Mouse (Mus musculus): ENCODE measurements at regions not wholly inside any gene's neighbourhood (a gene's known extent, or its start where the extent isn't known, plus 50 kb on each side); places are given as distances from the start of the nearest gene placed in this dataset. TPM values are rescaled to one million over a fixed set of nuclear protein-coding genes. Genes with fewer than 3 reads are reported as not detected.

- H3K9ac ChIP-seq (replicated peaks): no peak overlapping the region
- no peak overlapping the region for H3K4me2 ChIP-seq (replicated peaks)
- ATAC-seq (replicated peaks): no peak
- H3K9me3 ChIP-seq: no peaks in the 10 kb centered on the region
- no peaks in the 10 kb centered on the region for H3K36me3 ChIP-seq
- H3K4me1 ChIP-seq: no peaks in the 10 kb centered on the region
- H3K4me3 ChIP-seq: no peak overlapping the region
- WGBS: 89% methylated on average over 4 of the region's 4 CpGs
- no peaks in the 10 kb centered on the region for H3K27me3 ChIP-seq
- no peak overlapping the region for H3K27ac ChIP-seq (replicated peaks)
These were observed 1126.2 kb upstream of the A1bg start for GRCm38 (mm10) chr15:62048981-62049380.

- ATAC-seq (replicated peaks): no peak
- Histone ChIP-seq H3K27me3 (no peaks in the 10 kb centered on the region), H3K9me3 (no peaks in the 10 kb centered on the region), H3K27ac (replicated peaks) (no peak overlapping the region), H3K9ac (replicated peaks) (no peak overlapping the region), H3K4me3 (no peak overlapping the region), H3K4me1 (no peaks in the 10 kb centered on the region), H3K36me3 (no peaks in the 10 kb centered on the region), H3K4me2 (replicated peaks) (no peak overlapping the region)
- 87% methylated on average over 3 of the region's 3 CpGs for WGBS
These were observed 1123.5 kb upstream of the A1bg start for GRCm38 (mm10) chr15:62046276-62046675.

GRCm38 (mm10) chr15:62044654-62045335 lies 1122.0 kb upstream of the A1bg start:
- no peaks in the 10 kb centered on the region for H3K36me3 ChIP-seq
- H3K4me2 ChIP-seq (replicated peaks): no peak overlapping the region
- H3K27ac ChIP-seq (replicated peaks): no peak overlapping the region
- no peaks in the 10 kb centered on the region for H3K4me1 ChIP-seq
- no peak overlapping the region for H3K4me3 ChIP-seq
- H3K9ac ChIP-seq (replicated peaks): no peak overlapping the region
- H3K27me3 ChIP-seq: no peaks in the 10 kb centered on the region
- WGBS: 93% methylated on average over 7 of the region's 7 CpGs
- no peaks in the 10 kb centered on the region for H3K9me3 ChIP-seq
- ATAC-seq (replicated peaks): no peak

- 79% methylated on average over 20 of the region's 20 CpGs for WGBS
- no peak overlapping the region for H3K4me3 ChIP-seq
- H3K27ac ChIP-seq (replicated peaks): no peak overlapping the region
- no peaks in the 10 kb centered on the region for H3K27me3 ChIP-seq
- no peaks in the 10 kb centered on the region for H3K9me3 ChIP-seq
- H3K4me1 ChIP-seq: no peaks in the 10 kb centered on the region
- no peak overlapping the region for H3K4me2 ChIP-seq (replicated peaks)
- no peak; the same call in 1 of the 2 replicates for ATAC-seq (replicated peaks)
- H3K36me3 ChIP-seq: no peaks in the 10 kb centered on the region
- H3K9ac ChIP-seq (replicated peaks): no peak overlapping the region
These were observed 1121.0 kb upstream of the A1bg start for GRCm38 (mm10) chr15:62043617-62044392.

GRCm38 (mm10) chr15:62042924-62043504 lies 1120.2 kb upstream of the A1bg start:
- no peak overlapping the region for H3K4me2 ChIP-seq (replicated peaks)
- no peaks in the 10 kb centered on the region for H3K36me3 ChIP-seq
- no peak overlapping the region for H3K4me3 ChIP-seq
- peaks cover 5% of the 10 kb centered on the region; the same call in 1 of the 2 replicates for H3K4me1 ChIP-seq
- ATAC-seq (replicated peaks): no peak
- H3K9ac ChIP-seq (replicated peaks): no peak overlapping the region
- H3K9me3 ChIP-seq: no peaks in the 10 kb centered on the region
- 91% methylated on average over 6 of the region's 6 CpGs for WGBS
- H3K27me3 ChIP-seq: no peaks in the 10 kb centered on the region
- no peak overlapping the region for H3K27ac ChIP-seq (replicated peaks)

Small RNA genes lying in the stretch of these regions (microRNA-seq; reads per million reads assigned to microRNA genes)
- not detected for gene Gm24810

Data from forebrain, embryonic 15.5 days (tissue).